Mouse (Mus musculus) c-Kit-positive CD71-negative TER-119-negative erythroid progenitor cells, embryonic 14.5 days (primary cell): ENCODE results near the gene Crtc1.
A peak's percentile ranks its signal among the peaks of the same experiment; 100 is the strongest.

Experiments
- DNase-seq: peaks from one replicate; pipeline ENCODE4 v3.0.0-alpha.2; 2013; ENCODE audit warnings: low read depth

Gene Crtc1

DNA sequence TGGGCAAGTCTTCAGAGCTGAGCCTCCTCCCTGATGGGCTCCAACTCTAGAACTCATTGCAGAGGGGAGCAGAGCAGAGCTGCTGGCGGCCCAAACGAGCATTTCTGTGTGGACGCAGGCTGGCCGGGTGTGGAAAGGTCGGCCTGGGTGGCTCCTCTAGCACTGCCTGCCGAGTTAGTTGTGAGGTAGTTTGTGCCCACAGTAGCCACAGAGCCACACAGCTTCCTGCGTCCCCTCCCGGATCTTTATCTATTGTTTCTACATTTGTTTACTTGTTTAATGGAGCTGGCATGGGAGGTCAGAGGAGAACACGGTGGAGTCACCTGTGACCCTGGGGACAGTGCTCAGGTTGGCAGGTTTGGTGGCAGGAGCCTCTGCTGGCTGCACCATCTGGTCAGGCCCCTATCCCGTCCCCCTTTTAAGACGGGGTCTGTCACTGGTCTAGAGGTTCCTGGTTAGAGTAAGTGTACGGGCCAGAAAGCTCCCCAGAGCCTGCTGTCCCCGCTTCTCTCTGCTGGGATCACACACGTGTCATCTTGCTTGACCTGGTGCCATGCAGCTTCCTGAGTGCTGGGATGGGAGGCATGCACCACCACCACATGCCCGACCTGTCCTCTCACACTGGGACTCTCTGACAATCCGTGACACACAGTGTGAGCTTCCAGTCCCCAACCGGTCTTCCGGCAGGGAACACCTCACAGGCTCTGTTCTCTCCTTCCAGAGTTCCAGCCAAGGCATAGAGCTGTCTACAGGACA lies 17.9 kb downstream of the Crtc1 start:
- no peak for DNase-seq

DNA sequence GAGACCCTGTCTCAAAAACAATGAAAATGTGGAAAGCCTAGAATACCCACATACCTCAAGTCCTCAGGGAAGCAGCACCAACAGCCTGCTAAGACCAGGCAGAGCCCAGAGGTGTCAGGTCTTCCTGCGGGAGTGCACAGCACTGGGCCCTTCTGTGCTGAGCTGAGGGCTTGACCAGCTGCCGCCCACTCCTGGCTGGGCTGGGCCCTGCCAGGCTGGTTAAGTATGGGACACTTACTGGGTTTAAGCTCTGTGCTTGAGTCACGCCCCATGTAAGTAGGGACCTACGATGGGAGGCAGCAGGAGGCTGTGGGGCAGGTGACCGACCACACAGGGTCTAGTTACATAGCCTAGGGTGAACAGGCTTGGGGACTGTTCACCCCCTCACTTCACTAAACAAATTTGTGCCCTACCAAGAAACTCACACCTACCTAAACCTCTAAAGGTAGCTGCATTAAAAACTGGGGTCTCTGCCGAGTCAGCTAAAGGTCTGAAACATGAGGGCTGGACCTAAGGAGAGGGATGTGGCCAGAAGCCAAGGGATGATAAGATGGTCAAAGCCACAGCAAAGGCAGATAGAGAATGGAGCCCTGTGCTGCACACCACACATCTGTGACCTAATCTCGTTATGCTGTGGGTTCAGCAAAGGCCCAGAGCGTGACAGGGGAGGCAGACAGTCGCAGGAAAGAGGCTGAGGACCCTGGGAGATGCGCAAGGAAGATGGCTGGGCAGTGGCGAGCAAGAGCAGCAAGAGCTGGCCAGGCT lies 19.3 kb downstream of the Crtc1 start:
- DNase-seq, result no peak

DNA sequence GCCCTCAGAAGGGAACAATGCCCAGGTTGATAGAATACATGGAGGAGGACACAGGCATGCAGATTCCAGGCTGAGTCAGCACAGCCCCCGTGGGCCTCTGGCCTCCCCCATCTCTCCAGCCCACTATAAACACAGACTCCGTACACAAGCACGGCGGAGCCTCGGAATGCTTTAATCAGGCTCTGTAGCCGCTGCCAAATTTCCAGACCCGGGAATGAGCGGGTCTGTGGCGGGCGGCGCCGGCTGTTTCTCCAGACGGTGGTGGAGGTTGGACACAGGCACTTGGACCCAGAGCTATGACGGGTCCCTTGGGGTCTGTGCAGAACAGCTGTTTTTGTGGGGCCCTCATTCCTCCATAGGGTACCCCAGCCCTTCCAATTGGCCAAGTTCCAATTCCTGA lies 20.4 kb downstream of the Crtc1 start:
- DNase-seq, result no peak

DNA sequence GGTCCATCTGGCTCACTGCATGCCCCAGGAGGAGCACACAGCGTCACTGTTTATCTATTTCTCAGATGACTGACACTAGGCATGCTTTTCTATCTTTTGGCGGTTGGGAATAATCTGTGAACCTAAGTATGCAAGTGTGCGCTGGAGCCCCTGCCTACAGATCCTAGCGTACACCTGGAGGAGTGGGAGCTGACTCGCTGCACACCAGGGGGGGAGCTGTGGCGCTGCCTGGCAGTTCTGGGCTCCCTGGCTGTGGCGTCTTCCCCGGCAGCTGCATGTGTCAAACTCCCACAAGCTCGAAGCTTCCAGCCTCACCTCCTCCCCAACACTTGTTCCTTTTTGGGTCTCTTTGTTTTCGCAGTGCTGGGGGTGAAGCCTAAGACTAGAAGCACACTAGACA lies 21.5 kb downstream of the Crtc1 start:
- no peak for DNase-seq

DNA sequence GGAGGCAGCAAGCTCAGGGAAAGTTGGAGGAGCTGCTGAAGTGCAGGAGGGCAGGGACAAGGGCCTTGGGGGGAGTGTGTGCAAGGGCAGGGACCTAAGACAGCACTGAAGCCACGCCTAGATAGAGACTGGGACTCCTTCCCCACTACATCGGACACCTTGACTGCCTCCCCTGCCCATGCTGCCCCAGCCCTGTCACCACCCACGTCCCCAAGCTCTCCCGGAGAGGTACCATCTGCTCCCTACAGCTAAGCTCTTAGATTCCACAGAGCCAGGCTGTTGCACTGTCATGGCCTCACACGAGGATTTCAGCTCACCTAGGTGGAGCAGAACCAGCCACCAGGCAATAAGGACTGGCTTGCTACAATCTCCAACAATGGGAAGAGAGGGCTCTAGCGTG lies 22.4 kb downstream of the Crtc1 start:
- no peak for DNase-seq

DNA sequence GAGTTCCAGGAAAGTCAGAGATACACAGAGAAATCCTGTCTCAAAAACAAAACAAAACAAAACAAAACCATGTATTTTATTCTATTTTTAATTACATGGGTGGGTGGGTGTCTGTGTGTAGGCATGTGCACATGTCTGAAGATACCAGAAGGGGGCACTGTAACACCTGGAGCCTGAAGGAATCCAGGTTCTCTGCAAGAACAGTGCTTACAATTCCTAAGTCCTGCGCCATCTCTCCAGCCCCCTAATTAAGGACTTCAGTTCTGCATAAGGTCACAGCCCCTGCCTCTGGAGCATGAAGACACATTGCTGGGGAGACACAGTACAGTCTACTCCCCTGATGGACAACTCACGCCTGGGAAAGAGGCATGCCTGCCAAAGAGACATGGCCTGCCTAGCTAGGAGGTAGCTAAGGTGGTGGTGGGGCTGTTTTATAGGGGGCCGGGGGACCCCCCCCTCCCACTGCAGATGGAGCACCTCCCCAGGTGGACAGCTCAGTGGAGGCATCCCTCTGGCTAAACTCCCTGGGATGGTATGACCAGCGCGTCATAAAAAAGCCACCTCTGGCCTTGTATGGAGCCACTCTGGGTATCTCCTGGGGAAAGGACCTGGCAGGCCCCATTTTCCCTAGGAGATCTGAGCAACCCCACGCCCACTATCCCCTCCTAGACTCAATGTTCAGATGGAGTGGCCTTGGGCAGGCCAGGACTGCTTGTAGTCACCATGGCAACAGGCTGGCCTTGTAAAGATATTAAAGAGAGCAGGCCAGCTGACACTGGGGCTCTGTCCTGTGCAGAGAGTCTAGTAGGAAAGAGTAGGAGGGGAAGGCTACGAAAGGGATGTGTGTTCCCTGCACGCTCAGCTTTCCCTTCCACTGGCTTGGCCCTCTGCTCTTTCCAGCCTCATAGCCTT lies 23.6 kb downstream of the Crtc1 start:
- peak; percentile 48 for DNase-seq

DNA sequence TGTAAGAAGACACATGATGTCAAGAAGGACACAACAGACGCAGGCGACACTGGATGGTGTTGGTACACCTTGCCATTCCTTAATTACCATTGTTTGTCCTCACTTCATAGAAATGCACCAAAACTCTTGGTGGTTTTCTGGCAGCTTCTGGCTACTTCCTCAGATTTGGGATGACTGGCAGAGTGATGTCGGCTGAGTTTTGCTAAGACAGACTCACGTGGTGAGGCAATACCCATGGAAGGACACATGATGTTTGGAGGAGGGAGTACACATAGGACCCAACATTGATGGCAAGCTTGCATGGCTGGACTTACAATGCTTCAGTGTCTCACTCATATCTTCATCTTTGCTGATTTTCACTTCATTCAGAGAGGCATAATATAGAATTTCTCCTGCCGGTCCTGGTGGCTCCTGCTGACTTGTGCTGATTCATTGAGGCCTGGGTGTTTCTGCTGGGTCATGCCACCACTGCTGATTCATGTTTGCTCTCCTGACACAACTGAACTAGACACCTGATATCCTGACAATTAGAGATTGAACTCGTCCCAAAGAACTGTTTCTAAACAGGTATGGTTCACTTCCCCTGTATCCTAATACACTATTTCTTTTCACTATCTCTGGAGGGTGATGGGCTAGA lies 25.0 kb downstream of the Crtc1 start:
- no peak for DNase-seq

DNA sequence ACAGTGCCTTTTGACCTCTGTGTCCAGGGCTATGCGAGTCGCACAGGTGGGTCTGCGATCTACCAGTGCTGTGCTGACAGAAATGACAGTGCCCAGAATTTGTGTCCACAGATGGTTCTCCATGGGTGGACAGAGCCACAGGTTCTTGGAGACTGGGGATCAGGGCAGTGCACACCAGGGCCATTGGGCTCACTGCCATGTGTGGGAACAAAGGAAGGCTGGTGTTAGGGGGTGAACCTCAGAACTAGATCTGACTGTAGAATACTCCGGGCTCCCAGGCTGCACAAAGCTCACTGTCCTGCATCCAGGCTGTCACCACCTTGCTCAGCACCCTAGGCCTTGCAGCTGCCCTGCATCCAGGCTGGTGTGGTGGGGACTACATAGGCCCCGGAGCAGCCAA lies 29.1 kb downstream of the Crtc1 start:
- no peak for DNase-seq

DNA sequence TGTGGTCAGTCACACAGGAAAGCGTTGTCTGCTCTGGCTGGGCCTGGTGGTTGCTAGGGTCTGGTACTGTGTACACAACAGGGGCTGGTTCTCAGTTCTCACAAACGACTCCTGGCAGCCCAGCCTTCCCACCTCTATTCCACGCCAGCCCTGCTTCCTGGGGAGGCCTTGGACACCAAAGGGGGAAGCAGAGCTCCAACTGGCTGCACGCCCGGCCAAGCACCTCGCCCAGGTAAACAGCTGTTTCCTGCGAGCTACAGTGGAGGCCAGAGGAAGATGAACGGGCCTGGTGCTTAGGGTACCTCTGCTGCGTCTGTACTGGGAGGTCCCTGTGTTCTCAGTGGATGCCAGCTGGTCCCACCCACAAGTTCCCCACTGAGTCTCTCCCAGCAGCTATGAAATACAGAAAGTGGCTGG lies 29.9 kb downstream of the Crtc1 start:
- no peak for DNase-seq

DNA sequence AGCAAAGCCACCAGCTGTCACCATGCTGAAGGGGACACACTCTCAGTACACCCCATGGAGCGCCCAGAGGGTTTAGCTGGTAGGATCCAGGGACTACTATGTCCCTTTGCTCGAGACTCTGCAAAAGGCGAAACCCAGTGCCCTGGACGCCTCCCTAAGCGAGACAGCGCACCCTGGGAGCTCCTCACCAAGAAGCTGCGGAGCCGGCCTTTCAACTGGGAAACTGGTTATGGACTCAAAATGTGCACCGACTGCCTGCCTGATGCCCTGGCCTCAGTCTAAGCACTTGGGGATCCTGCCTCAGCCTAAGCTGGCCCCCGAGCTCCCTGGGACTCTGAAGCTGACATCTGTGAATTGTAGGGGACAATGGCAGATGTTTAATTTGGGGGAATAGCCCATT lies 30.4 kb downstream of the Crtc1 start:
- DNase-seq, result no peak

DNA sequence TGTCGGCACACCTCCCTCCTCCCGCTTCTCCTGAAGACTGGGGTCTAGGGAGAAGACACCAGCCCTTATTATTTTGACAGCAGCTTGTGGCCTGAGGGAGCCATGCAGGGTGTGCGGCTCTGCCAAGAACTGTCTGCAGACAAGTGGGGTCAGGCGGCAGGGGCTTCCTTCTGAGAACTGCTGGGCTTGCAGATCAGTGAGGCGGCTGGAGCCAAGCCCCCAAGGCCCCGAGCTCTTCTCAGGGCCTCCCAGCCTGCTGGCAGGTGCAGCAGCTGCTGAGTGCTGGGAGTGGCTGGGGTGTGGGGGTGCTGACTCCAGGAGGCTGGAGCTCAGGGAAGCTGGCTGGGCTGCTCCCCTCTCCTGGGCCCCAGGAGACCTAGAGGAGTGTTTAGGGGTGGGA lies 31.1 kb downstream of the Crtc1 start:
- DNase-seq, result no peak

DNA sequence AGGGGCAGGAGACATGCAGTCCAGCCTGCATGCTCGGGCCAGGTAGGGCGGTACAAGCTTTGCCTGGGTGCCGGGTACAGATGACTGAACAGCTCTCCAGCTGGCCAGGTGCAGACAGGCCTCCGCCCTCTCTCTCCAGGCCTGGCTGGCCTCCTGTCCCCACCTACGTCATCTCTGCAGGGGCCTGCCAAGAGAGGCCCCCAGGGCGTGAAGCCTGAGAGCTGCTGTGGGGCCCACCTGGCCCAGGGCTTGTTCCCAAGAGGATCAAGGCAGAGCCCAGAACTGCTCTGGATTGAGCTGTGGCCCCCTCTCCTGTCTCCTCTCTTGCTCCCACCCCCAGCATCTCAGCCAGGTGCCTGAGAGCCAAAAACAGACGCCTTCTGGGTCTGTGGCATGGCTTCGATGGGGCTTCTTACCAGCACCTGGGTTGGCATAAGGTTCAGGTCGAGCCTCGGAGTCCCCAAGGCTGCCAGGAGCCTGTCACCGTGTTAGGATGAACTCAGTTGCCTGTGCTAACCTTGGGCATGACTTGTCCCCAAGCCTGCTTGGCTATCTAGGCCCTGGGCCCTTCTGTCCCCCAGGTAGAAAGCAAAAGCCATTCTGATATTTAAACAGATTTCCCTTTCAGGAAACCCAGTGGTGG lies 32.8 kb downstream of the Crtc1 start:
- DNase-seq, result no peak

DNA sequence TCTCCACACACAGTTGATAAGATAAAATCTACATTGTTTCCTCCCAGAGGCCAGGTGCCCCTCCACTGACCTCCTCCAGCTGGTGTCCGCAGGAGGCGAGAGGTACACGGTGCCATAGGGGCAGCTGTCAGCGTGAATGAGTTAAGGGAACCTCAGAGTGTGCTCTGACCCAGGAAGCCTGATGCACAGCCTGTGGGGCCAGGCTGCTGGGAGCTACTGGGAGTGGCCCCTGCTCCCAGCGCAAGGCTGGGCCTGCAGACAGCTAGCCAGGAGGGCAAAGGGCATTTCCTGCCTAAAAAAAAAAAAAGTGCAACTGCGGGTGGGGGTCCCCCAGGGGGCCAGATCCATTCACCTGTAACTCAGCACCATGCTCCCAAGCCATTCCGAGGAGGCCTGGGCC lies 34.2 kb downstream of the Crtc1 start:
- no peak for DNase-seq

DNA sequence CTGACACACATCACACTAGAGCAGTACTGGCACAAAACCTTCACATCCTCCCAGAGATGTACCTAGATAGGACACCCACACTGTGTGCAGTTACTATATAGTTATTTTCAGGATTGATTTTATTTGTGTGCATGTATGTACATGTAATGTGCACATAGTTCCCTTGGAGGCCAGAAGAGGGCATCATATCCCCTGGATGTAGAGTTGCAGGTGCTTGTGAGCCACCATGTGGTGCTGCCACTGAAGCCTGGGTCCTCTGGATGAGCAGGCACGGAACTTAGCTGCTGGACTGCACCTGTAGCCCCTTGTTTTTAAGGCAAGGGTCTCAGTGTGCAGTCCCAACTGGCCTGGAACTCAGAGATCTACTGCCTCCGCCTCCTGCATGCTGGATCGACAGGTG lies 35.2 kb downstream of the Crtc1 start:
- no peak for DNase-seq

DNA sequence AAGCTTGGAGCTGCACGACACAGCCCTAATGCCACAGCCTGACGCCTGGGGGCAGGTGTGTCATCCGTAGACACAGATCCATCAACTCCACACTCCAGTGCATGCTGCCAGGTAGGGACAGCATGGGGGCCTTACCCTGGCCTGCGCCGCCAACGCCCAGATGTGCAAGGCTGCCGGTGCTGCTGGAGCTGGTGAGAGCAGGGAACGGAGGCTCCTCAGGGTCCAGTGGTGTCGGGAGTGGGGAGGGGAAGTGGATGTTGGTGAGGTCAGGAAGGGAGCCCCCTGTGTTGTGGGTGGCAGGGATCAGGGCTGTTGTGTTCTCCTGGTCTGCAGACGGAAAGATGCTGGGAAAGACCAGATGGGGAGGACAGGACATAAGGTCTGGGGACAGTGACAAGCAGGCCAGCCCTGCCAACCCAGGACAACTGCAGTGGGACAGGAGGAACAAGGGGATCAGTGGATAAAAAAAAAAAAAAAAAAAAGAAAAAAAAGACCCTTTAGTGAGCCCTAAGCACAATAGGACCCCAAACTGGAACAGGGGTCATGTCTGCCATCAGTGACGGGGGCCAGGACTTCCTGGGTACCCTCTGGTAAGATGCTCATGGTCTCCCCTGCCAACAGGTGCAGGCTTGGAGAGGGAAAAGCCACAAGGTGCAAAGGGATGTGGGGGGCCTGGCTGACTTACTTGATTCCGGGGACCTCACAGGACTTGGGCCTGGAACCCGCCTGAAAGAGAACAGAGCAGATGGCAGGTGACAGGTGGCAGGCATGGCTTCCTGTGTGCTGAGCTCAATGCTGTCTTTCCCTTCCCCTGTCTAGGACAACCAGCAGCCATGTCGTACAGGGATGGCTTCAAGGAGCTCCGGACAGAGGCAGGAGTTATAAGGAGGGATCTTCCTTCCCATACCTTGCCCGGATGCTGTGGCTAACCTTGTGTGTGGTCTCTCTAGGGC lies 41.5 kb downstream of the Crtc1 start:
- DNase-seq, result no peak

DNA sequence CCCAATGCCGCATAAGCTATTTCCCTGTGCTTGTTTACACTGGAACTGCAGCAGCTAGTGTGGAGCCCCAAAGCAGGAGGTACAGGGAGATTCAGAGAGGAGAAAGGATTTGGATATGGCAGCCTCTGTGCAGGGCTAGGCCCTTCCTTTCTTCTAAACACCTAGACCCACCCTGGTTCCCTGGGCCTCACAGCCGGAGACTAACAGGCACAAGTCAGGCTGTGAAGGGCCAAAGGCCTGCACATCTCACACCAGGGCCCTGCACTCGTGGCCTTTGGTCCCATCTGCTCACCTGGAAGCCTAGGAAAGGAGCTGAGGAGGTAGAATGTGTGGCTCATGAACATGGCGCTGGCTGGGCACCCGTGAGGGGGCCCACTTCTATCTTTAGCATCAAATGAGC lies 43.2 kb downstream of the Crtc1 start:
- no peak for DNase-seq

DNA sequence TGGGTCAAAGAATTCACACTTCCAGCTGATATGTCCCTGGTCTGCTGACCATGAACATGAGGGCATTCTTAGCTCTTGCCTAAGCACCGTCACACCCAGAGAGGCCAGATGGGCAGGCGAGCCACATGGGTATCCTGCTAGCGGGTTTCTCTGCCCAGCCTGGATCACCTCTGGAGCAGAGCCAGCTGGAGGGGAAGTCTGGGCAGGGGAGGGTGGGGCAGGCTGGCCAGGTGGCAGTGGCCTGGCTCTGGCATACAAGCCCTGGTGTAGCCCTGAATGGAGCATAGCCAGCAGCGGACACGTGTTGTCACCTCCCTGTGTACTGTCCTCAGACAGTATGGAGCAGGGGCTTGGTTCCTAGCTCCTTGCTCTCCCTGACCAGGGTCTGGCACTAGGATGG lies 43.7 kb downstream of the Crtc1 start:
- no peak for DNase-seq

DNA sequence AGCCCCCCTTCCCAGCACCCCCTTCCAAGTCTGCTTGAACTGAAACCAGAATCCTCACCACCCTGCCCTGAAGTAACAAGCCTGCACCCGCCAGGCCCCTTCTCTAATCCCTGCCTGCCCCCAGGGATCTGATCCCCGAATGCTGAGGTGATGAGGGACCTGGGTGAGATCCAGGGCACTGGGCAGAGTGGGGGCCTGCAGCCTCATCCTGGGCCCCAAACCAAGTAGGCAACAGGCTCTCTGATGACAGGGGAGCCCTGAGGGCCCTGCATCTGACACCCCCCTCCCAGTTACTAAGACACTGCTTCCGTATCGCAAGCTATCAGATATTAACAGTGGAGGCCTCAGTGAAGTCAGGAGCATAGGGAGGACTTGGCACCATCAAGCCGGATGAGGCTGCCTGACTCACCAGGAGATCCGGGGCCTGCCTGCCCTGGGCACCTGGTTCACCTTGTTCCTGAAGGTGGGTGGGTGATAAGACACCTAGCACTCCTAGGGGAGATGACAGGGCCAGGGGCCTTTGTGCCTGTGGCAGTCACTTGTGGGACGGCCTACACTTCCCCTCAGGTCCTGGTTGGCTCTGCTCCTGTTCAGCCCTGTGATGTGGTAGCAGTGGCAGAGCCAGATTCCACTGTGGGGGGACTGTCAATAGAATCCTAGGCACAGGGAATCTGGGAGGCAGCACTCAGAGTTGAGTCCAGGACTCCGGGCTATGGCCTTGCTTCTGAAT lies 44.9 kb downstream of the Crtc1 start:
- DNase-seq, result no peak

DNA sequence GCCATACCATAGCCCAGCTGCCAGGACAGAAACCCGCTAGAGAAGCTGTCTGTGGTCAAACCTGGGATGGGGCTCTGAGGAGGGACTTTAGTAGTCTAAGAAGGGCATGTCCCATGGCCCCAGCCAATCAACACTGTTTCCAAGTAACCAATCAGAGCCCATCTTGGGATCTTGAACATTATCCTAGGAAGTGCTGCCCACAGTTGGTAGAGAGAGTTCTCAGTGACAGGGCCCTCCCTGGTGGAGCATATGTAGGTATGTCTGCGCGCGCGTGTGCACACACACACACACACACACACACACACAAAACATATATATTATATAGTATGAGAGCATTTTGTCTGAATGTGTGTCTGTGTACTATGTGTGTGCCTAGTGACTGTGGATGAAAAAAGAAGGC lies 46.3 kb downstream of the Crtc1 start:
- no peak for DNase-seq

DNA sequence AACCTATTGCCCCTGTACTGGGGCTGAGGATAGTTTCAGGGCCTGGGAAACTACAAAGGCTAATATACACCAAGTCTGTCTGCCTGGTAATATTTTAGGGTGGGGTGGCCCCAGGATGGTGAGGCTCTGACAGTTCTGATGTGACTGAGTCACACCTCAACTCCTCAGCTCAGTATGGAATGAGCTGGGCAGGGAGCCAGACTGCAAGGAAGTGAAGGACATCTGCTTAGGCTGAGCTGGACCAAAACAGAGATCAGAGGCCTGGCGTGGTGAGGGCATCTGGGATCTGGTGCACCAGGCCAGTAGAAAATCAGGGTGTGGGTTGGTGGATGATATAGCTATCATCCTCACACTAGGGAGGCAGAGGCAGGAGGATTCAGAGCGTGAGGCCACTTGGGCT lies 49.7 kb downstream of the Crtc1 start:
- DNase-seq, result no peak
